Mouse (Mus musculus) liver, adult (tissue): Measurements from ENCODE around the gene Iglon5.

Experiments used
- GATA4 ChIP-seq: IDR thresholded peaks from 2 replicates; pipeline ENCODE4 v1.6.1; 2014; ENCODE audit warnings: mild to moderate bottlenecking, low read length; ENCODE audit not compliant: insufficient replicate concordance

The Iglon5 gene

DNA sequence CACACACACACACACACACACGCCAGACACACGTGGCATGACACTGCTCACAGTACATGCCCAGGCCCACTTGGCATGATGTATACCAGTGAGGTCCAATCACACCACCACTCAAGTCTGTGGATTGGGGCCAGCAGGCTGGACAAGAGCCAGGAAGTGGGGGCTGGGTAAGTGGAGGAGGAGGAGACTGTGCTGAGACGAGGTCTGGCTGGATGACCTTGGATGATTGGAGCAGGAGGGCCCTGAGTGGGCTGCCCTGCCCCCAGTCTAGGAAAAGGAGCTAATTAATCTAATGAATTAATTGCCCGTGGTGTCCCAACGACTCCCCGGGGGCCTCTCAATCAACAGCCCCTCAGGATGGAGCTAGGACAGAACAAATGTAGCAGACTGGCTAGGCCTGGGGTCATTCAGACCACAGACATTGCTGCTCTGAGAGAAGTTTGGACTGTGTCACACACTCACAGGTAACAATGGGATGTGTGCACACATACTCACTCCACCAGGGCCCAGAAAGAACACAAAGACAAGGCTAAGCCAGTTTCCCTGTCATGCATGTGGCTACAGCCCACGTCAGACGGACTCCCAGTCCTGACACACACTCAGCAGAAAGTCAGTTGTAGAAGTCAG is 7.7 kb downstream of the Iglon5 start:
- no peak for TF ChIP-seq GATA4

DNA sequence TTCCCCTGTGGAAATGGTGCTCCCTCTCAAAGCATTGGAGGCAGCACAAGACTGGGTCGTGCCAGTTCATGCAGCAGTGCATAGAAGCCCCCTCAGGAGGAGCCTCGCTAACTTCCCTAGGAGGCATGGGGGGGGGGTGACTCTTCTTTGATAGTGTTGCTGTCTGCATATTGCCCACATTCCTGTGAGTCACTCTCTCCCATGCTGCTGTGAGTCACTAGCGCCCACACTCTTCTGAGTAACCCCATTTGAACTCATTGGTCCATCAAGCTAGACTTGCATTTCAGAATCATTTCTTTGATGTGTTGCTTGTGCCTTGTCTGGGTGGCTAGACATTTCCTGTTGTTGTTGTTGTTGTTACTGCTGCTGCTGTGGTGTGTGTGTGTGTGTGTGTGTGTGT is 8.7 kb downstream of the Iglon5 start:
- TF ChIP-seq GATA4: no peak

DNA sequence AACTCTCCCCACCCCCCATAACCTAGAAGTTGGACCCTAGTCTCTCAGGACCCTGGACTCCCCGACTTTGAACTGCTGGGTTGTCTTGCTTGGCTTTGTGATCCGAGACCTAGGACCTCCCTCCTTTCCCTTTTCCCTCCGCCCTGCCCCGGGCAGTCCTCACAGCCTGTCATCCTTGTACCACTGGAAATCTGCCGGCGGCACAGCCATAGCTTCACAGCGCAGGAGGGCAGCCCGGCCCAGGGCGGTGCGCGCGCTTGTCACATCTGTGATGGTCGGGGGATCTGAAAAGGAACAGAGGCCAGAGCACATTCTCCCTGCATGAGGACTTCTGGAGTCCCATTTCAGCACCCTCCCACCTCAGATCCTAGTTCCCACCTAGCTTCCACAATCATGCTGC is 13.5 kb downstream of the Iglon5 start:
- TF ChIP-seq GATA4: no peak

DNA sequence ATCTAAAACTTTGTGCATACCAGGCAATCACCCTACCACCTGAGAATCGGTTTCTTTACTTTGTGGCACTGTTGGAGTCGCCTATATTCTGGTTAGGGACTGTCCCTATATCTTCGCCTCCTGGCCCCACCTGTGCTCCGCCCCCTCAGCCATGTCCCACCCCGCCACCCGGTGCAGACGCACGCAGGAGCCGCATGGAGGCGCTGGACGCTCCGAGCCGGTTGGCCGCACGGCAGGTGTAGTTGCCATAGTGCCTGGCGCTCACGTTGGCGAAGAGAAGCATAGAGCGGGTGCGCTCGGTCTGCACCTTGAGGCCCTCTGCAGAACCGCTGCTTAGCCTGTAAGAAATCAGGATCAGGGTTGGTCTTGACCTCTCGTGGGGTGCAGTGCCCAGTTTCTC is 14.2 kb downstream of the Iglon5 start:
- TF ChIP-seq GATA4: no peak

DNA sequence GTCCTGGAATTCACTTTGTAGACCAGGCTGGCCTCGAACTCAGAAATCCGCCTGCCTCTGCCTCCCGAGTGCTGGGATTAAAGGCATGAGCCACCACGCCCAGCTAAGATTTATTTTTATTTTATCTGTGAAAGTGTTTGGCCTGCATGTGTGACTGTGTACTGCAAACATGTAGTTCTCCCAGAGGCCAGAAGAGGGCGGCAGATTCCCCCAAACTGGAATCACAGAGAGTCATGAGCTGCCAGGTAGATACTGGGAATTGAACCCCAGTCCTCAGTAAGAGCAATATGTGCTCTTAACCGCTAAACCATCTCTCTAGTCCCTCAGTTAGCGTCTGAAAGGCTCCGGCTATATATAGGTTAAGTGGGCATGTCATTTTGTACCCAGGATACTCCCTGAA is 19.5 kb downstream of the Iglon5 start:
- no peak for TF ChIP-seq GATA4

DNA sequence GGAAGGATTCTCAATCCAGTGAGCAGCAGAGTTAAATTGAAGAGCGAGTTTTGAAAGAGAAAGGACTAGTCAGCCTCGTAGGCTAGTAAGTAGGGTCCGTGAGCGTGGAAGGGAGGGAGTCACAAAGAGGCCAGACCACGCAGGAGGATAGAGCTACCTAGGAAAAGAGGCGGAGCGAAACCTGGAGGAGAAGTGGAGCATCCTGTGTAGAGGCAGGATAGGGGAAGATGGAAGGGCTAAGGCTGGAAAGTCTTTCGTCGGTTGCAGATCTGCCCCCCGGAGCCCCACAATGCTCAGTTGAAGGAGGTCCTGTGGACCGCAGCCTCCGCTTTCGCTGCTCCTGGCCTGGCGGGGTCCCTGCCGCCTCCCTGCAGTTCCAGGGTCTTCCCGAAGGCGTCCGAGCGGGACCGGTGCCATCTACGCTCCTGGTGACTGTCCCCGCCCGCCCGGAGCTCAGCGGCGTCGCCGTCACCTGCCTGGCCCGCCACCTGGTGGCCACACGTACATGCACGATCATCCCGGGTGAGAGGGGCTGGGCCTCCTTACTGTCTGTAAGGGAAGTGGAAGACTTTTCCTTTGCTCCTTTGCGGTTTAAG is 23.7 kb downstream of the Iglon5 start:
- no peak for TF ChIP-seq GATA4

DNA sequence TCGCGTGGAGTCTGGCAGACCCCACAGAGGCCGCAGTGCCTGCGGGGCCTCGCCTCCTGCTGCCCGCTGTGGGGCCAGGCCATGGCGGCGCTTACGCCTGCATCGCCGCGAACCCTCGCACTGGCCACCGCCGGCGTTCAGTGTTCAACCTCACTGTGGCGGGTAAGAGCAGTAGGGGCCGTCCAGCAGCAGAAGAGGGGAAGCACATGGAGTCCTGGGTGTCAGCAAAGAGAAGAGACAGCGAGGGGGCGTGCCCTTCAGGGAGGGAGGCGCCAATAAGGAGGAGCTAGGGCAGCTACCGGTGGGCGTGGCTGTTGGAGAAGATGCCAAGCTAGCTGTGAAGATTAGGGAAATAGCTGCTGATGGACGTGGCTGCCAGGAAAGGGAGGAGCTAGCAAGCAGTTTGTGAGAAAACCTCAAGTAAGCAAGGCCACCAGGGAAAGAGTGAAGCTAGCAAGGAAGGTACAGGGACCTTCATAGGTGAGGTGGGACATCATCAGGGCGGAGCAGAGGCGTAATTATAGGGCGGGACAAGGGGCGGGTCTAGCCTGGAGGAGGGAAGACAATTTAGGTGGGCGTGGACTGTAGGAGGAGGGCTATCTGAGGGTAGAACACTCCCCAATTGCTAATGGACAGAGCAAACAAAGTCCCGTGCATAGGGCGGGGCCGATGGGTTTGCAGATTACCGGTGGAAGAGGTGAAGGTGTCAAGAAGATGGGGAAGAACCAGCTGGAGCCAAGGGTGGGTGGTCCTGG is 24.4 kb downstream of the Iglon5 start:
- no peak for TF ChIP-seq GATA4

DNA sequence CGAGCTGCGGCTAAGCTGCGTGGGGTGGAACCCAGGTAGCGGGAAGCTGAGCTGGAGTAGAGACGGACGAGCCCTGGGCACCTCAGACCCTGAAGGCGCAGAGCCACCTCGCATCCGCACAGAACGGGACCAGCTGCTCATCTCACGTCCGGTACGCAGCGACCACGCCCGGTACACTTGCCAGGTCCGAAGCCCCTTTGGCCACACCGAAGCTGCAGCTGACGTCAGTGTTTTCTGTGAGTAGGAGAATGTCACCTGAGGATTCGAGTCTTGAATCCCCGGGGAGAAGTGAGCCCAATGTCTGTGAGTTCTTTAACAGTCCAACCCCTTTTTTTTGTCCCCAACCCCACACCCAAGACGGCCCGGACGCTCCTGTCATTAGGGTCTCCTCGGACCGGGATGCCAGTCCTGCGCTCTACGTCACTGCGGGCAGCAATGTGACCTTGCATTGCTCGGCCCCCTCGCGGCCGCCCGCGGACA is 25.0 kb downstream of the Iglon5 start:
- TF ChIP-seq GATA4: no peak

DNA sequence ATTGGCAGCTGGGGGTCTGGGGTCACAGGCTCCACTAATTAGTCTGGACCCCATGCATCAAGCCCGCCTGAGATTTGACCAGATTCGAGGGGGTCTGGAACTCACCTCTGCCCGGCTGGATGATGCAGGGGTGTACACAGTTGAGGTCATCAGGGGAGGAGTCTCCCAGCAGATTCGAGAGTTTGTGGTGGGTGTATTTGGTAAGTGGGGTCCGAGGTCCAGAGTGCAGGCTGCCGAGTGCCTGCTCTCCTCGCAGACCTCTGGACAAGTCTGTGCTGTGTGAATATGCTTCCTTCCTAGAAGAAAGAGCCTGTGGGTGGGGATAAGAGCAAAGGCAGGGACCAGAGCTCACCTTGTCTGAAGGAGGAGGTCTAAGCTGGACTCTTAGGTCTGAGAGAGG is 25.9 kb downstream of the Iglon5 start:
- no peak for TF ChIP-seq GATA4

DNA sequence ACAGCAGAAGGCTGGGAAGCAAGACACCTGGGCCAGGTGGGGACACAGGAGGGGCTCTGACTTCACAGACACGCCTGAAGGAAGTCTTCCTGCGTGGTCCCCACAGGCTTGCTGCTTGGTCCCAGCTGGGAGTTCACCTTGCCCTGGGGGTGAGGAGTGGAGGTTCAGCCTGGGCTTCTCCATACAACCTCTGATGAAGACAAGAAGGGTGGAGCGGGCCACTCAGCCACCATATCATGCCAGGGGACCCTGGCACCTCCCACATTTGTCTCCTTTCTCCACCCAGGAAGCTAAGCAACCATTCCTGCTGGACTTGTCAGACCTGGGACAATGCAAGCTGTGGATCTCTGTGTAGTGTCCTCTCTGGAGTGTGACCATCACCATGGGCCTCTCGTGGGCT is 27.0 kb downstream of the Iglon5 start, which contains the start of gene Vsig10l:
Vsig10l (plus strand) TSS at position 301 of the 400 bp plus-strand sequence.
- TF ChIP-seq GATA4: no peak

DNA sequence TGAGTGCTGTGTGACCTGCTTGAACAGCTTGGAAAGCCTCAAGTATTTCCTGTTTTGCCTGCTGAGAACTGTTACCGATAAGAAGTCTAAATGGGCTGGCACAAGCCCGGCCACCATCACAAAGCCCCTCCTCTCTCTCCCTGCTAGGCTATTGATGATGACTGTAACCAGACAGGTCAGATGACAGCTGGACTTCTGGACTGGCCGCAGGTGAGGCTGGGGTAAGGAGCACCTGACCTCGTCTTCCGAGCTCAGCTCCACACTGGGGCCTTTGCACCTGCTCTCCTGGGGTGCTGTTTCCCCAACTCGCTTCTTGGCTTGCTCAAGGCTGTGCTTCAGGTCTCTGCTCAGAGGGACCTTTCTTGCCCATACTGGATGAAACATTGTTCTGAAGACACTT is 35.5 kb downstream of the Iglon5 start:
- no peak for TF ChIP-seq GATA4

DNA sequence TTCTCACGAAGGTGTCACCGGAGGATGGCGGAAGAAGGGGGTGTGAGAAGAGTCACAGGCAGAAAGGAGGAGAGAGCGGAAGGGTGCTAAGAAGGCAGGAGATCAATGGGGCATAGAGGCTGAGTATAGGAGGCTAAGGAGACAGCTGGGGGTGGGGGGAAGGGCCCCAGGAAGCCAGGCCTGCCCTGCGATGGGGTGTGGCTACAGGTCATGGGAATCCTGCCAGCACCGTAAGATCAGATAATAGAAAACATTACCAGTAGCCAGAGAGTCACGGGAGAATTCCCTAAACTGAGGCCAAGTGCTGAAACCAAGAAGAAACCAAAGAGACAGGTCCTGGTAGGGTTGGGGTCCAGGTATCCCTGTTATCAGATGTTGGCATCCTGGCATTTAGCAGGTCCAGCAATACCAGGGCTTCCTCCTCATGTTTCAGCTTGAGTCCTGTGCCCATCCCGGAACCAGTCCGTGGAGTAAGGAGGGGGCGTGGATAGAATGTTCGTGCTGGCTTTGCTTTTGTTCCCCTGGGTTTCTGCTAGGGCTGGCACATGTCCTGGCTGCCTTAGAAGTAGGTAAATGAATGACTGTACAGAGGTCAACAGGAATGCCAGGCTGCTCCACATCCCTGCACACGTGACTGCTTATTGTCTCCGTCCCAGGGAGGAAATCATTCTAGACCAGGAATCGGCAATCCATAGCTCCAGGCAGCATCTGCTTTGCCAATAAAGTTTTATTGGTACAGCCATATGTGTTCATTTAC is 36.1 kb downstream of the Iglon5 start:
- TF ChIP-seq GATA4: no peak

DNA sequence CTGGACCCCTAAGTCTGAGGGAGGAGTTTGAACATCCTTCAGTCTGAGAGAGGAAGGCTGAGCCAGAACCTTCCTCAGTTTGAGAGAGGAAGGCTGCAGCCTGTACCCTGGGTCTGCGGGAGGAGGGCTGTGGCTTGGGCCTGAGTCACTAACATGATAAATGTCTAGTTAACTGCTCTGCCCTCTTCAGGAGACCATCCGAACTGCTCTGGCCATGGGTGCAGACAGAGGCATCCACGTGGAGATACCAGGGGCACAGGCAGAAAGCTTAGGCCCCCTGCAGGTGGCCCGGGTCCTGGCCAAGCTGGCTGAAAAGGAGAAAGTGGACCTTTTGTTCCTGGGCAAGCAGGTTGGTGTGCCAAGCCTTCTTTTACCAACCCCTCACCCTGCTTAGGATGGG is 37.3 kb downstream of the Iglon5 start:
- TF ChIP-seq GATA4: no peak

DNA sequence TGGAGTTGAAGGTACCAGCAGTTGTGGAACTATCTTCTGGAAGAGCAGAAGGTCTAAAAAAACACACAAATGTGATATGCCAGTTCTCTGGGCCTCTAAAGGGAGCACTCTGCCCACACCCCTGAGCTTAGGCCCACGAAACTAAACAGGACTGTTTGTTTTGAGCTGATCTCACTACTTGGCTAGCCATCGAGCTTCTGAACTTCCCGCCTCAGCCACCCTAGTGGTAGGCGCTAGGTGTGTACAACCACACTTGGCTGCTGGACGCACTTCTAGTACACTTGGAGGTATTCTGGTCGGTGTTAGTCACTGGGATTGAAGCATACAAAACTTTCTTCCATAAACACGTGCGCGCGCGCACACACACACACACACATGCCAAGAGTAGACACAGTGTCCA is 38.1 kb downstream of the Iglon5 start:
- no peak for TF ChIP-seq GATA4

DNA sequence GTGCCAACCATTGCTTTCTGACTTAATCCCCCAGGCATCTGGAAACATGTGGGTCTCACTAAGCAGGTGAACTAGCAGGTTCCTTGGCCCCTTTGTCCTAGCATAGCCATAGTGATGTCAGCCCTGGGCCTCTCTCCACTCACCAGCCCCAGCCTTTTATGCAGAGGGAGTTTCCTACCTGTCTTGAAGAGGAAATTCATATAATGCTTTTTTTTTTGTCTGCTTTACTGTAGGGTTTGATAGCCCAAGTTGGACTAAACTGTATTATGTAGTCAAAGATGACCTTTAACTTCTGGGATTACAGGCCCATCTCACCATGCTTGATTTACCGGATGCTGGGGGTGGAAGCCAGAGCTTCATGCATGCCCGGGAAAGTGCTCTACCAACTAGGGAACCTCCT is 40.1 kb downstream of the Iglon5 start:
- TF ChIP-seq GATA4: no peak
